Mouse (Mus musculus) C2C12 (cell line): Measurements from ENCODE around the gene Btg3. TPM values are rescaled to one million over a fixed set of nuclear protein-coding genes. Genes with fewer than 3 reads are reported as not detected.

Experiments used
- H3K27me3 ChIP-seq: one replicate; pipeline ENCODE4 v1.6.1; 2011; ENCODE audit not compliant: control insufficient read depth, insufficient read depth, insufficient read length
- H3K36me3 ChIP-seq: one replicate; pipeline ENCODE4 v1.6.1; 2011; ENCODE audit not compliant: control insufficient read depth, insufficient read depth
- H3K4me3 ChIP-seq: one replicate; pipeline ENCODE4 v1.5.1; 2011; ENCODE audit warnings: mild to moderate bottlenecking, control low read depth; ENCODE audit not compliant: poor library complexity, insufficient read depth, severe bottlenecking
- H3K79me2 ChIP-seq: one replicate; pipeline ENCODE4 v1.6.1; 2011; ENCODE audit not compliant: control insufficient read depth, insufficient read depth
- H3K79me3 ChIP-seq: one replicate; pipeline ENCODE4 v1.6.1; 2011; ENCODE audit warnings: low read depth, control low read depth
- H3ac ChIP-seq: one replicate; pipeline ENCODE3; 2011; ENCODE audit warnings: low read depth; ENCODE audit not compliant: control insufficient read depth, insufficient read length
- CEBPB ChIP-seq: IDR thresholded peaks from one replicate; pipeline ENCODE4 v1.6.1; 2011; ENCODE audit warnings: low read depth, mild to moderate bottlenecking, control low read depth, moderate library complexity
- CTCF ChIP-seq: IDR thresholded peaks from one replicate; pipeline ENCODE4 v1.5.1; 2011; ENCODE audit not compliant: control insufficient read depth, insufficient read depth, insufficient read length
- FOSL1 ChIP-seq: IDR thresholded peaks from one replicate; pipeline ENCODE4 v1.8.0; 2011; ENCODE audit warnings: mild to moderate bottlenecking, low read length; ENCODE audit not compliant: poor library complexity, insufficient read depth, severe bottlenecking
- MAX ChIP-seq: IDR thresholded peaks from one replicate; pipeline ENCODE4 v1.6.1; 2011; ENCODE audit warnings: mild to moderate bottlenecking, control low read depth
- MYOD1 ChIP-seq: IDR thresholded peaks from one replicate; pipeline ENCODE4 v1.6.1; 2011; ENCODE audit warnings: low read depth; ENCODE audit not compliant: control insufficient read depth, insufficient read length
- MYOG ChIP-seq: IDR thresholded peaks from one replicate; pipeline ENCODE4 v1.6.1; 2011; ENCODE audit not compliant: control insufficient read depth, insufficient read length; ENCODE audit errors: extremely low read depth
- USF1 ChIP-seq: IDR thresholded peaks from one replicate; pipeline ENCODE4 v1.6.1; 2011; ENCODE audit warnings: low read depth, mild to moderate bottlenecking, control low read depth, moderate library complexity
- polyA plus RNA-seq: library from polyadenylated mRNA; unstranded; fragments of >200 nt; fragmentation: generic; extraction: Trizol; gene quantifications from one replicate; pipeline ENCODE4 v1.2.1, GENCODE M21; 2012; ENCODE audit warnings: missing spikeins

The Btg3 gene
- polyA plus RNA-seq, 1 experiment, result 18.9 TPM

DNA sequence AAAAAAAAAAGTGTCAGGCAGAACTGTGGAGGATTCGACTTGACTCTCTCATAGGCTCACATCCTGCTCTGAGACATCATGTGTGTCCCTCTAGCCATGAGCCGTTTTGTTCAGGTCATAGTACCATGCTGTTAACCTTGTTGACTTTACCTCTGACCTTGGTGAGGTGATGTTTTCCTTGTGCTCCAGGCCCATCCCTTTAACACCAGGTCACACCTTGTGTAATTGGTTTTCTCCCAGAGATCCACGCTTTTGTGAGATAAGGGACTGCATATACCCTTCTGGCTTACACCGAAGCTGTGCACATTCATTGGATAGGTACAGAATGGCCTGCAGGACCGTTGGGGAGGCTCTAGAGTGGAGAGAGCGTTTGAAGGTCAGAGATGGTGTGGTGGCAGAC lies 67.7 kb downstream of the Btg3 start:
- H3K4me3 ChIP-seq, result no peak overlapping the region
- H3K79me2 ChIP-seq, result no peaks in the 10 kb centered on the region
- H3K79me3 ChIP-seq, result no peaks in the 10 kb centered on the region
- no peak overlapping the region for H3ac ChIP-seq
- H3K27me3 ChIP-seq, result no peaks in the 10 kb centered on the region
- H3K36me3 ChIP-seq, result no peaks in the 10 kb centered on the region
- no peak for TF ChIP-seq MAX
- no peak for TF ChIP-seq CEBPB
- TF ChIP-seq MYOG, result no peak
- no peak for TF ChIP-seq MYOD1
- no peak for TF ChIP-seq CTCF

DNA sequence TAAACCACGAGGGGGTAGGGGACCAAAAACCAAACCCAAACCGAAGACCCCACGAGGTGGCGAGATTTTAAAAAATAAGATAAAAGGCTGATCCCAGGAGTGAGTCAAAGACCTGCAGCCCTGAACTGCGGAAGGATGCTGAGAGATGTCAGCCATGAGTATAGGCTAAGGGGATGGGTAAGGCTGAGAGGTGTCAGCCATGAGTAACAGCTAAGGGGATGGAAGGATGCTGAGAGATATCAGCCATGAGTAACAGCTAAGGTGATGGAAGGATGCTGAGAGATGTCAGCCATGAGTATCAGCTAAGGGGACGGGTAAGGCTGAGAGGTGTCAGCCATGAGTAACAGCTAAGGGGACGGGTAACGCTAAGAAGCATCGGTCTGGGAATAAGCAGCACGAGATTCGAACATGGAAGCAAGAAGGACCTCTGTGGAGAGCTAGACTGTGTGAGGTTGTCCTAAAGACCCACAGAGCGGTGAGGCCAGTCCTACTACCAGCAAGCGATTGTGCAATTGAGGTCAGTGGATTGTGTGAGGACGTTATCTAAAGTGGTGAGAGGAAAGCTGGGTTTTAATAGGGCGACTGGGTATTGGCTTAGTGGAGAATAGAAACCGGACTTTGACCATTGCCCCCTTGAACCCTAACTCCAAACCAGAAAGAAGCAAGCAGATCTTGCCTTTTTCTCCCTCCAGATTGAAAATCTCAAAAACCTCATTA lies 69.4 kb downstream of the Btg3 start:
- no peak for TF ChIP-seq MAX
- no peak for TF ChIP-seq USF1
- no peak for TF ChIP-seq MYOG
- TF ChIP-seq CTCF, result no peak
- no peak for TF ChIP-seq CEBPB
- TF ChIP-seq MYOD1, result no peak
- no peak for TF ChIP-seq FOSL1
- no peaks in the 10 kb centered on the region for H3K36me3 ChIP-seq
- H3ac ChIP-seq, result no peak overlapping the region
- no peaks in the 10 kb centered on the region for H3K79me3 ChIP-seq
- no peak overlapping the region for H3K4me3 ChIP-seq
- H3K79me2 ChIP-seq, result no peaks in the 10 kb centered on the region
- H3K27me3 ChIP-seq, result no peaks in the 10 kb centered on the region

DNA sequence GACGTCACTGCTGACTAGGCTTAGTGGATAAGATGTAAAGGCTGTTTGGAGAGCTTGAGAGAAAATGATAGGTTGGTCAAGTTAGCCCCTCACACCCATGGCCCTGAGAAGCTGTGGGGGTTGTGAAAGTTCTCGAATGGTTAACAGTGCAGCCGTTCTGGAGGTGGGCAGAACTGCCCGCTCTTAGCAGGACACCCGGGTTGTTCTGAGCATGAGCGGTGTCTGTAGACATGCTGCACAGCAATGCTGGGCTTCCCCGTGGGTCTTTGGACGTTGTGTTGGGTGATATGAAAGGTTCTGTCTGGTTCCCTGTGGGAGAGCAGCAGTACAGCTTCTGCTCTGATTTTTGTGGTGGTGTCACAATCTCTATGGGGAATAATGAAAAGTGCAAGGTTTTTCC lies 70.4 kb downstream of the Btg3 start:
- no peaks in the 10 kb centered on the region for H3K36me3 ChIP-seq
- TF ChIP-seq USF1 (no peak), CEBPB (no peak), MAX (no peak), MYOD1 (no peak), MYOG (no peak), FOSL1 (no peak)
- no peak overlapping the region for H3ac ChIP-seq
- H3K79me2 ChIP-seq, result no peaks in the 10 kb centered on the region
- H3K4me3 ChIP-seq, result no peak overlapping the region
- H3K27me3 ChIP-seq, result no peaks in the 10 kb centered on the region
- H3K79me3 ChIP-seq, result no peaks in the 10 kb centered on the region

DNA sequence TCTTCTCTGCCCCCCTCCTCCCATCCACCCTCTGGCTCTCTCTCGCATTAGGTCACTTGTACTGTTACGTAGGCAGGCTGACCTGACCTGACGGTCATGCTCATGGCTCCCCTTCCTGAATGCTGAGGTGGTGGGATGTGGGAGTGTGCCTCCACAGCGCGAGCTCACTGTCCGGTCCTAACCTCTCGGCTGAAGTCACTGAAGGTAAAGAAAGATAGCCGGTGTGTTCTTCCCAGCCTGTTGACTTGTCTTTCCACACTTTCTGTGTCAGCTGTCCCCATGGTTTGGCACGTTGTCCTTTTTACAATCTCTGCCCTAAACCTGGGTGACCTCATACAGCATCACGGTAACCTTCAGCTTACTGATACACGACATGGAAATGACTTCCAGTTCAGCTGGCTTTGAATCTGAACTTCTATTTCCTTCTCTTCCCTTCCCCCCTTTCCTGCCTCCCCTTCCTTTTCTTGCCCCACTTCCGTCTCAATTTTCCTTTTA lies 71.3 kb downstream of the Btg3 start:
- H3K36me3 ChIP-seq, result no peaks in the 10 kb centered on the region
- H3K79me2 ChIP-seq, result no peaks in the 10 kb centered on the region
- TF ChIP-seq CTCF (no peak), FOSL1 (no peak), CEBPB (no peak), MYOG (no peak), MAX (no peak), USF1 (no peak), MYOD1 (no peak)
- H3ac ChIP-seq, result no peak overlapping the region
- no peaks in the 10 kb centered on the region for H3K27me3 ChIP-seq
- no peaks in the 10 kb centered on the region for H3K79me3 ChIP-seq
- H3K4me3 ChIP-seq, result no peak overlapping the region

DNA sequence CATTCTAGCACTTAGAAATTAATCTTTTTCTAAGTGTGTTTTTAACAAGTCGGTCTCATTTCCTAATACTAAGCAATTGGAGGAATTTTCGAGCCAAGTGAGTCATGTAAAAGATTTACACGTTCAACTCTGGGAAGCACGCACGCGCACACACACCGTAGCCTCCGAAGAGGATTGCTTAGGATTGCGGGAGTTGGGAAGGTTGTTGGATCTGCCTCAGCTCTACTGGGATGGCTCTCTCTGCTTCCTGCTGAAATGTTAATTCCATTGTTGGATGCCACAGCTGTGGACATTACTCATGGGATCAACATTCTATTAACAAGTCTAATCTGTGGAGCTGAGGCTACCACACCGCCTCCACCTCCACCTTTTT lies 74.3 kb downstream of the Btg3 start:
- no peak overlapping the region for H3ac ChIP-seq
- no peak overlapping the region for H3K4me3 ChIP-seq
- H3K27me3 ChIP-seq, result no peaks in the 10 kb centered on the region
- H3K79me3 ChIP-seq, result no peaks in the 10 kb centered on the region
- TF ChIP-seq FOSL1 (no peak), USF1 (no peak), CTCF (no peak), MYOG (no peak), MAX (no peak), MYOD1 (no peak), CEBPB (no peak)
- no peaks in the 10 kb centered on the region for H3K79me2 ChIP-seq
- no peaks in the 10 kb centered on the region for H3K36me3 ChIP-seq
